Mouse (Mus musculus): ENCODE results near the gene Tnpo1.

Gene Tnpo1

GRCm38 (mm10) chr13:98926213-98926957, at the start of gene Tnpo1:
TSS of gene Tnpo1 (minus strand) at chr13:98926384.
- CTCF ChIA-PET: interaction anchor here in 2 of 4 experiments (0.5 to 0.6 kb wide), 2 partner anchors 43 to 58 kb away, joined by 3 read pairs; no protein-coding TSS in a partner anchor
- POLR2A ChIA-PET: interaction anchor here (0.5 to 8.4 kb wide), 45 partner anchors 9 to 578 kb away, joined by 3 to 55 read pairs (median 4); no protein-coding TSS in a partner anchor

- POLR2A ChIA-PET: interaction anchor here in 1 of 4 experiments (0.9 to 1.1 kb wide), 2 partner anchors 8 to 96 kb away, joined by 3 to 4 read pairs; no protein-coding TSS in a partner anchor
- CTCF ChIA-PET: no interaction called here
These were observed 45.9 kb upstream of the Tnpo1 start for GRCm38 (mm10) chr13:98972090-98972489.

- CTCF ChIA-PET: no interaction called here
- POLR2A ChIA-PET: interaction anchor here in 1 of 4 experiments (0.9 kb wide), 1 partner anchor 97 kb away, joined by 4 read pairs; no protein-coding TSS in a partner anchor
These were observed 45.5 kb upstream of the Tnpo1 start for GRCm38 (mm10) chr13:98971641-98972040.

GRCm38 (mm10) chr13:98968517-98968916, 42.3 kb upstream of the Tnpo1 start:
- CTCF ChIA-PET: interaction anchor here in 1 of 4 experiments (1.5 kb wide), 1 partner anchor 9 kb away, joined by 4 read pairs; no protein-coding TSS in a partner anchor
- POLR2A ChIA-PET: interaction anchor here in 3 of 4 experiments (0.6 to 2.1 kb wide), 7 partner anchors 8 to 123 kb away, joined by 3 to 7 read pairs (median 3); no protein-coding TSS in a partner anchor

- ChIA-PET CTCF (interaction anchor here in 1 of 4 experiments (0.6 kb wide), 1 partner anchor 78 kb away, joined by 3 read pairs; no protein-coding TSS in a partner anchor), POLR2A (interaction anchor here in 2 of 4 experiments (0.6 to 2.1 kb wide), 4 partner anchors 9 to 51 kb away, joined by 3 to 7 read pairs (median 4); no protein-coding TSS in a partner anchor)
These were observed 41.8 kb upstream of the Tnpo1 start for GRCm38 (mm10) chr13:98967942-98968341.

GRCm38 (mm10) chr13:98966583-98966982, 40.4 kb upstream of the Tnpo1 start:
- POLR2A ChIA-PET: no interaction called here

GRCm38 (mm10) chr13:98963612-98964011, 37.4 kb upstream of the Tnpo1 start:
- CTCF ChIA-PET: no interaction called here
- POLR2A ChIA-PET: interaction anchor here in 1 of 4 experiments (0.7 to 1.5 kb wide), 2 partner anchors 9 to 13 kb away, joined by 3 to 6 read pairs; no protein-coding TSS in a partner anchor

More at GRCm38 (mm10) chr13:98966583-98966982, 40.4 kb upstream of the Tnpo1 start:
- CTCF ChIA-PET: no interaction called here

GRCm38 (mm10) chr13:98958177-98958576, 32.0 kb upstream of the Tnpo1 start:
- POLR2A ChIA-PET: no interaction called here

GRCm38 (mm10) chr13:98956209-98956608, 30.0 kb upstream of the Tnpo1 start:
- CTCF ChIA-PET: interaction anchor here in 2 of 4 experiments (0.6 to 0.7 kb wide), 2 partner anchors 72 to 88 kb away, joined by 3 to 12 read pairs; no protein-coding TSS in a partner anchor
- POLR2A ChIA-PET: interaction anchor here (0.7 to 1.7 kb wide), 6 partner anchors 13 to 59 kb away, joined by 3 to 19 read pairs (median 4); no protein-coding TSS in a partner anchor

More at GRCm38 (mm10) chr13:98958177-98958576, 32.0 kb upstream of the Tnpo1 start:
- CTCF ChIA-PET: no interaction called here

GRCm38 (mm10) chr13:98955676-98956075, 29.5 kb upstream of the Tnpo1 start:
- CTCF ChIA-PET: interaction anchor here in 1 of 4 experiments (0.6 kb wide), 1 partner anchor 73 kb away, joined by 12 read pairs; no protein-coding TSS in a partner anchor
- POLR2A ChIA-PET: interaction anchor here (0.6 to 1.7 kb wide), 6 partner anchors 26 to 60 kb away, joined by 3 to 5 read pairs (median 3); no protein-coding TSS in a partner anchor

GRCm38 (mm10) chr13:98955226-98955625, 29.0 kb upstream of the Tnpo1 start:
- ChIA-PET CTCF (no interaction called here), POLR2A (interaction anchor here (0.6 to 1.7 kb wide), 5 partner anchors 26 to 61 kb away, joined by 3 to 5 read pairs (median 3); no protein-coding TSS in a partner anchor)

- POLR2A ChIA-PET: interaction anchor here in 1 of 4 experiments (0.5 kb wide), 1 partner anchor 65 kb away, joined by 3 read pairs; no protein-coding TSS in a partner anchor
These were observed 27.6 kb upstream of the Tnpo1 start for GRCm38 (mm10) chr13:98953830-98954229.

GRCm38 (mm10) chr13:98951951-98952350, 25.8 kb upstream of the Tnpo1 start:
- POLR2A ChIA-PET: interaction anchor here in 1 of 4 experiments (1.0 kb wide), 1 partner anchor 10 kb away, joined by 4 read pairs; no protein-coding TSS in a partner anchor
- CTCF ChIA-PET: no interaction called here

More at GRCm38 (mm10) chr13:98953830-98954229, 27.6 kb upstream of the Tnpo1 start:
- CTCF ChIA-PET: interaction anchor here in 1 of 4 experiments (0.5 to 0.6 kb wide), 2 partner anchors 31 to 137 kb away, joined by 3 to 8 read pairs; partner anchors contain the start of gene 1700024P04Rik

- CTCF ChIA-PET: no interaction called here
- POLR2A ChIA-PET: interaction anchor here in 2 of 4 experiments (0.5 to 1.3 kb wide), 5 partner anchors 11 to 30 kb away, joined by 3 read pairs; no protein-coding TSS in a partner anchor
These were observed 22.0 kb upstream of the Tnpo1 start for GRCm38 (mm10) chr13:98948146-98948545.

- POLR2A ChIA-PET: no interaction called here
- CTCF ChIA-PET: interaction anchor here in 1 of 4 experiments (0.6 kb wide), 1 partner anchor 145 kb away, joined by 6 read pairs; no protein-coding TSS in a partner anchor
These were observed 20.2 kb upstream of the Tnpo1 start for GRCm38 (mm10) chr13:98946434-98946833.

GRCm38 (mm10) chr13:98945908-98946307, 19.7 kb upstream of the Tnpo1 start:
- ChIA-PET POLR2A (interaction anchor here in 1 of 4 experiments (0.7 kb wide), 1 partner anchor 72 kb away, joined by 3 read pairs; no protein-coding TSS in a partner anchor), CTCF (interaction anchor here in 1 of 4 experiments (0.6 kb wide), 1 partner anchor 146 kb away, joined by 6 read pairs; no protein-coding TSS in a partner anchor)

- ChIA-PET POLR2A (interaction anchor here in 1 of 4 experiments (0.7 kb wide), 1 partner anchor 73 kb away, joined by 3 read pairs; no protein-coding TSS in a partner anchor), CTCF (no interaction called here)
These were observed 19.2 kb upstream of the Tnpo1 start for GRCm38 (mm10) chr13:98945381-98945780.

GRCm38 (mm10) chr13:98944620-98945081, 18.5 kb upstream of the Tnpo1 start:
- ChIA-PET POLR2A (interaction anchor here in 2 of 4 experiments (0.5 to 2.1 kb wide), 3 partner anchors 19 to 142 kb away, joined by 3 to 9 read pairs (median 4); partner anchors contain the start of gene Tnpo1 (in 1 of the 2)), CTCF (no interaction called here)

GRCm38 (mm10) chr13:98942360-98942759, 16.2 kb upstream of the Tnpo1 start:
- ChIA-PET CTCF (interaction anchor here in 3 of 4 experiments (0.6 to 1.4 kb wide), 3 partner anchors 15 to 210 kb away, joined by 3 read pairs; no protein-coding TSS in a partner anchor), POLR2A (interaction anchor here in 2 of 4 experiments (0.6 to 1.4 kb wide), 10 partner anchors 10 to 397 kb away, joined by 3 to 7 read pairs (median 3); no protein-coding TSS in a partner anchor)

Measured in embryonic stem cell, embryonic (primary cell).